Mouse (Mus musculus) CD8-positive naive resting alpha-beta T cell, adult 2 months (primary cell): ENCODE results near the gene Prkca.

Experiments used
- DNase-seq, 2 experiments: peaks; one replicate each; pipeline ENCODE4 v3.0.0; 2022; ENCODE audit warnings: low read depth in 2 of 2, low spot score in 2 of 2

Prkca gene

DNA sequence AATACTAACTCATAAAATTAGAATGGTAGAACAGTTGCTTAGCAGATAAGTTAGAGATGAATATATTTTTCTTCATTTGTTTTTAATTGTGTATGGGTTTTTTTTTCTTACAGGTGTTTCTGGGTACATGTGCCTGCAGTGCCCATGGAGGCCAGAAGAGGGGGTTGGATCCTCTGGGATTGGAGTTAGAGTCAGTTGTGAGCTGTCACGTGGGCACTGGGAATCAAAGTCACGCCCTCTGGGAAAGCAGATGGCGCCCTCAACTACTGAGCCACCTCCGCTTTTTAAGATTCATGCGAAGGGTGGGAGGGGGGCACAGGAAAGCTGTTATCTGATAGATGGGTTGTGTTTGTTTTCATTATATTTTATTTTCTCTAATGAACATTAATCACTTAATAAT, 131.1 kb downstream of the Prkca start:
- DNase-seq, result no peak

DNA sequence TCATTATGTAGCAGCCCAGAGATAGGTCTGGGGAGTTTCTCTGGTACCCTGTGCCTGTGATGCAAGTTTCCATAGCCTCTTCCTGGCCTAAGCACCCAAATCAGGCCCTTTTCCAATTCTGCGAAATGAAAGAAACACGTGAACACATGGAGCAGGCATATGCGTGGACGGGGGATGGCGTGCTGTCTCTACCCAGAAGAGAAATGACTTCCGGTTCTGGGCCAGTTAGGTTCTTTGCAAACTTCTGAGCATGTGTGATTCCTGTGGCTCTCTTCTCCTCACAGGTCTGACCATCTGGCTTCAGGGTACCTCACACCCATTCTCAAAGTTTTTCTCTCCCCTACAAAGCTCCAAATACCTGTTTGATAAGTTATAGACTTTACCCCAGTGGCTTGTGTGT, 131.7 kb downstream of the Prkca start:
- DNase-seq, result no peak

DNA sequence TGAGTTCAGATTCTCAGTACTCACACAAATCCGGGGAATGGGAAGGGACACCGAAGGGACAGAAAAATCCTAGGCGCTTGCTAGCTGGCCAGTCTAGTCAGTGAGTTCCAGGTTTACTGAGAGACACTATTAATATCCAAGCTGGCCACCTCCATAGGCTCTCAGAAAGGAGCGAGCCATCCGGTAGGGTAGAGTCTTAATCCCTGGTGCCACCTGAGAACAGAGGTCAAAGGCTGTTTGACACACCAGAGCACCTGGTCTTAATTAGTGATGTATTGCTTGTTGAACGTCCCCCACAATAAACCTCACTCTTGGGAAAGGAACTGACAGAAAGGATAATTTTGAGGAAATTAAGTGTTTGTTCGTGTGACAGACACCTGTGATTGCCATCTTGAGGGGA, 133.0 kb downstream of the Prkca start:
- DNase-seq, result no peak

DNA sequence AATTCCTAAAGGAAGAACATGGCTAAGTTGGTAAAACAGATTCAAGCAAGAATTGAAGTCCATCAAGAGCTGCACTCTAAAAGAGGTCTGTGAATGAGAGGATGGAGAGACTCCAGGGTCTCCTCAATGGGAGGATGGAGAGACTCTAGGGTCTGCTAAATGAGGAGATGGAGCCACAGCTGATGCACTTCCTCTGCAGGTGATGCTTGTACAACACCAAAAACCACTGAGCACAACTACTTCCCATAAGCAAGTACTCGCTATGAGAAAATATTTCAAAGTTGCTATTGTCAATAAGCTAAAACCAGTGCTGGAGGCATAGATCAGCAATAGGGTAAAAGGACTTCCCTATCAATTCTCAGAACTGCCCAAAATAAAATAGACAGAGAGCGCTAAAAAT, 137.1 kb downstream of the Prkca start:
- no peak for DNase-seq

DNA sequence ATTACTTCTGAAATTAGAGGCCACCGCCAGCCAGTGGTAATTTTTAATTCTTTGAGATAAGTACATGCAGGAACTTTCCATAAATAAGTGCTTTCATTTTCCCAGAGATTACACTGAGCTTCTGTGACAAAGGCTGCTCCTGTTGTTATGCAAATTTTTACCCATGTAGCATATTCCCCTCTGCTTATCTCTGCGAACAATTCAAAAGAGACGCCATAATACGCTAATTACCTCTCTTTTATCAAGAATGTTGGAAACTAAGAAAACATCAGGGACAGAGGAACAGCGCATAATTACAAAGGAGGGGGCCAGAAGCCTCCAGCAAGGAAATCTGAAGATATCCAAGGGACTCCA, 138.9 kb downstream of the Prkca start:
- DNase-seq, result no peak

DNA sequence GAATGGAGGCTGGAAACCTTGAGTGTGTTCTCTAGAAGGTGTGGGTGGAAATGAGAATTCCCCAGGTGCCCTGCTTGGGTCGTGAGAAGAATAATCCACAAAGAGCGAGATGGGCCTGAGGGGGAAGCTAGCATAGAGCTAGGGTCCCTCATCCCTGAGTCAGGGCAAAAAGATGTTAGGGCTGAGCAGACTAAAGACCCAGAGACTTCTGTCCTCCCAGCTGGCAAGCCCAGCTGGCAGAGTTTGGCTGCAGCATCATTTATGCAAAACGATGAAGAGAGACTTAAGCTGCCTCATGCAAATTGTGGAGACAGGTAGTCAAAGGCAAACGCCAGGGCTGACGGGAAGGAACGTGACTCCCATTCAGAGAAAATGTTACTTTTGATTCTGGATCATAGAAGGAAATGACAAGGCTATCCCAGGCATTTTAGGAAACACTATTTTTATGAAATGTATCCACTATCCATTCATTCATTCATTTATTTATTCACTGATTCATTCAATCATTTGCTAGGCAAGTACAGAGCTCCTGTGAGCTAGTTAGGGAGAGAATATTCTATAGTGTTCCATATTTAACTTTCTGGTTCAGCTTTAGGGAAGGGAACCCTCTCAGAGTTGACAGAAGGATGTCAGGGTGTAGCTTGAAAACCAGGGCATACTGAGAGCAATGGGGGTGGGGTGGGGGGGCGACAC, 139.4 kb downstream of the Prkca start:
- no peak for DNase-seq

DNA sequence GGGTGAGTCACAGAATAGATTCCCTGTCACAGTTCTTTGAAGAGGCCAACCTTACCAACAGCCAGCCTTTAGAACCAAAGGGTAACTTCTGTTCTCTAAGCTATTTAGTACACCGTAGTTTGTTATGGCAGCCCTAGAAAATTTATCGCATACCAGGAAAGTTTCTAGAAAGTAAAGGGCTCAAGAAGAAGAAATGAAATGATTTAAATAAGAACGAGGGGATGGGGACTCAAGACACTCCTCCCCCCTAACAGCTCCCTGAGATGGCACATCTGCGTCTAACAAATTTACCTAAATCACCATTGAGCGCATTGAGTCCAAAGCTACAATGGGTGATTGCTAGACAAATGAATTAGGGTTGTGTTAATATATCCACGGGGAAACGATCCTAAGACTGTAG, 140.9 kb downstream of the Prkca start:
- DNase-seq, result no peak

DNA sequence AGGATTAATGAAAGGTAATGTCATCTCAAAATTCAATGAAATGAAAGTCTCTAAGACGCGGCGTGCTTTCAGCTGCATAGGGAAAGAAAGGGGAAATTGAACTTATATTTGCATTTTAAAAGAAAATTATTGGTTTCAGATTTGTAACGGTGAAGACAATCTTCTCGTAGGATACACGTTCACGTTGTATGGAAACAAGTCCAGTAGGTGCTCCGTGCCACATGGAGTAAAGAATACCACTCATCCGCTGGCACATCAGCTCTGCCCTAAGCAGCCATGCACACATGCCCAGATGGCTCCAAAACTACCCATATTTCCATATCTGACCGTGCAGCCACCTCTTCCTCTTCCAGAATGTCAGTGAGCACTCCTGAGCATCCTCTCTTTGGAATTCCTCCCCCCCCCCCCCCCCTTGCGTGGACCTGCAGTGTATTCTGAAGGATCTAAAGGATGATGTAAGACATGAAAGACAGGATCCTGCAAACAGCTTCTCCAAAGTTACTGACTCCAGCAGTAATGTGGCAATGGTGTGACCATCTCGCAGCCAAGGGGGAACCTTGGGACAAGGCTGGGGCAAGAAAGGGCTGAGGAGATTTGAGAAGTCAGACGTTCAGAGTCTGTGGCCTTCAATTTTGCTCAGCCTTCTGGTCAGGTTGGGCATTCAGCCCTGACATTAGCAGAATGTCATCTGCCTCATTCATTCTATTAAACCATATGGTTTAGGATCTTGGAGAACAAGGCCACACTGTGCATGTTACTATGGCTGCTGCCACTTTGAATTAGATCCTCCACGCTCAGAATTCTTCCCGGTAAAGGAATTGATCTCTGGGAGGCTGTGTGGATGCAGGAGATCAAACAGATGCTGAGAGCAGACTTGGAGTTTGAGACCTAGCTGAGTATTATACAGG, 142.8 kb downstream of the Prkca start:
- no peak for DNase-seq

DNA sequence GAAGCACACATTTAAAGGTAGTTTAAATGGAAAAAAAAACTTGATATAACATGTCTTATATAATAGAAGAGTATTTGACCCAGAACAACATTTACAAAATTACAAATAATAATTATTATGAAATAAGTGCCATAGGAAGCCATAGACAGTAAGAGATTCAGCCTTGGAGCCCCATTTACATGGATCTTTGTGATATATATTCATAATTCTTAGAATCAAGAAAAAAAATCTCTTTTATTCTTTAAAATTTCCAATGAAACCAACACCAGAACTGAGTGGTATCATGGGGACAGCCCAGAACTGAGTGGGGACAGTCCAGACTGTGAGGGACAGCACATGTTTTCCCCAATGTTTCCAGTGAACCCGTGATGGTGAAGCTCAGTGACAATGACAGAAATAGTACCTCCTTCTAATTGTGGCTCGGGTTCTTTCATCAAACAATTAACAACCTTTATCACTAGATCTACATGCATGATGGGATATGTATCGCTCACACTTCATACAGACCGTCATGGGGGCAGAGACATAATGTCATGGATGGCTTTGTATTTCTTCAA, 144.2 kb downstream of the Prkca start:
- no peak for DNase-seq

DNA sequence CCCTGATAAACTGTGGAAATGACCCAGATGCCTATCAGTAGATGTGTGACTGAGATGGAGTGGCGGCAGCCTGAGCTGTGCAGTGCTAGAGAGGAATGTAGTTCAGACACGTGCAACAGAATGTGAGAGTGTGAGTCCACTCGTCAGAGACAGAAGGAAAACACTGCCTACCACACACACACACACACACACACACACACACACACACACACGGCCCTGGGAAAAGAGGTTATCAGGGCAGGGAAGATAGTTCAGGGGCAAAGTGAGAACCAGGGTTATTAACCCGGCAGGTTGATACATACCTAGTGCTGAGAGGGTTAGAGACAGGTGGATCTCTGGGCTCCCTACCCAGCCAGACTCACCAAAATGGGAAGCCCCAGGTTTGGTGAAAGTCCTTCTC, 145.1 kb downstream of the Prkca start:
- DNase-seq, result no peak

DNA sequence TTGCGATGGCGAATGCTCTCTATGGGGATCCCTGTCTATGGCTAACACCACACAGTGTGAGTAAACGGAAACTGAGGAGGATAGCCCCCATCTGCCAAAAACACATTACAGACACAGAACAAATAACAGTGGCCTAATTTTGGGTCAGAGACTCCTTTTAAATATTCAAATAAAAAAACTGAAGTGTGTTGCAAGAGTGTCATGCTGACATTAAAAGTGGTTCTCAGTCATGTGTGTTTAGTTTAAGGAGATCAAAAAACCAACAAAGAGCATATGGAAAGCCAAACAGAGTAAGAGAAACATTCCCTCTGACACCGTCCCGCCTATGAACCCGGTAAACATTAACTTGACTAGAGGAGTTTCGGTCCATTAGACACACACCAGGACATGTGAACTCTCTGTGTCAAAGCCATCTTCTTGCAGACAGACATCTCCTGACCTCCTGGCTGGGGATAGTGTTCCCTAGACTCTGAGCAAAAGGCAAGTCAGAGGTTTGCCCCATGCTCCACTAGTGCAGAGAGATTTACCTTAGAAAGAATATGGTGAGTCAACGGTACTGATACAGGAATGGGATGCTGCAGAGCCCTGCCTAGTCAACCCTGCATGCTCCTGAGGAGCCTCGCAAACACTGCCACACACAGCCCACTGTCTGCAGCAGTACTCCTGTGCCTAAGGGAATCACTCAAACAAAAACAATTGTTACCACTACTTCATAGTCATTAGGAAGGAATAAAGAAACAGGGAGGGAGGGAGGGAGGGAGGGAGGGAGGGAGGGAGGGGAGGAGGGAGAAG, 146.1 kb downstream of the Prkca start:
- DNase-seq, result no peak

DNA sequence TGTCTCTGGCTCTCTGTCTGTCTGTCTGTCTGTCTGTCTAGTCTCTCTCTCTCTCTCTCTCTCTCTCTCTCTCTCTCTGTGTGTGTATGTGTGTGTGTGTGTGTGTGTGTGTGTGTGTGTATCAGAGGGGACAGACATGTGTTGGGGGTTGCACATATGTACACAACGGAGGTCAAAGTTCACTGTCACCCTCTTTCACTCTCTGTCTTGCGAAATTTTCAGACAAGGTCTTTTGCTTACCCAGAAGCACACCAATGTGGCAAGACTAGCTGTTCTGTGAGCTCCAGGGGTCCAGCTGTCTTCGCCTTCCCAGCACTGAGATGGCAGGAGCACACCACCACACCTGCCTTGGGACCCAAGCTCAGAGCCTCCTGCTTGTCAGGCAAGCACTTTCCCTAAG, 146.9 kb downstream of the Prkca start:
- DNase-seq, result no peak

DNA sequence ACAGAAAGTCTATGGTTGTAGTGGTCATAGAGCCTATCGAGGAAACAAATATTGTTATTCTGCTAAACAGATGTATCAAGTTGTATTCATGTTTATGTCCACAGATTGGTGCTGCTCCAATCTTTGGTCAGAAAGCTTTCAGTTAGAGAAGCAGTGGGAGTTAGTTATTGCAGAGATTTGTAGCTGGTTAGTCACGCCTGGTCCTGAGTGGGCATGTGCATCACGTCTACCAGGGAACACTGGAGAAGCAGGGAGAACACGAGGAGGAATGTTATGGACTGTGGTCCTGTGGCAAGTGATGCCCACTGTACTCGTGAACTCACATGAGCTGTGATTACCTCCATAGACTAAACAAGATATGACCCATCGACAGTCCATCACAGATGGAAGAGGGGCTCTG, 153.4 kb downstream of the Prkca start:
- DNase-seq, result no peak

DNA sequence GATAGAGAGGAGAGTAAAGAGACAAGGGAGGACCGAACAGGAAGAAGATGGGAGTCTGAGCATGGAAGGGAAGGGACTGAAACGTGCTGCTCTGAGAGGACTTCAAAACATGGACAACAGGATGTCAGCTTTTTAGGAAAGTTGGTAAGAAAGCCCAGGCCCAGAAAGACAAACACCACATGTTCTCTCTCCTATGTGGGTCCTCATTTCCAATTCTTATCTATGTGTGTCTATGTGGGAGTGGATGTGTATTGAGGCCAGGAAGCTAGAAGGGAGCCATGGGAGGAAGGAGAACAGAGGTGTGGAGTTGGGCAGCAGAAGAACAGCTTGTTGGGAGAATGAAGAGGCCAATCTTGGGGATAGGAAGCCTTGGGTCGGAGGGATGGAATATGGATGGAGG, 154.4 kb downstream of the Prkca start:
- DNase-seq, result no peak

DNA sequence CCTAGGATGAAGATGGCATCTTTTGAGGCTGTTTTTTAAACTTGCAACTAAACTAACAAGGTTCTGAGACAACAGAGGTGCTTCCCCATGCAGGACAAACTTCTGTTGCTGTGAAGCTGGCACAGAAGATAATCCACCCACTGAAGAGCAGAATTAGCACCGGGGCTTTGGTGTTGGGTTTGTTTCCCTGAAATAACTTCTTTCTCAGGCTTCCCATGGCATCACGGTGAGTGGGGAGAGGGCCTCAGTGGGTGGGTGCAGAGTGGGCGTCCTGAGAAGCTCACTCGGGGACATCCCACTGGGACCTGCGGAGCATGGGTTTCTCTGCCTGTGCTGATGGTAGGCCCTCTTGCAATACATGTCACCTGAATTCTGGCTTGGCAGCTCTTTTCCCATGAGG, 161.3 kb downstream of the Prkca start:
- no peak for DNase-seq

DNA sequence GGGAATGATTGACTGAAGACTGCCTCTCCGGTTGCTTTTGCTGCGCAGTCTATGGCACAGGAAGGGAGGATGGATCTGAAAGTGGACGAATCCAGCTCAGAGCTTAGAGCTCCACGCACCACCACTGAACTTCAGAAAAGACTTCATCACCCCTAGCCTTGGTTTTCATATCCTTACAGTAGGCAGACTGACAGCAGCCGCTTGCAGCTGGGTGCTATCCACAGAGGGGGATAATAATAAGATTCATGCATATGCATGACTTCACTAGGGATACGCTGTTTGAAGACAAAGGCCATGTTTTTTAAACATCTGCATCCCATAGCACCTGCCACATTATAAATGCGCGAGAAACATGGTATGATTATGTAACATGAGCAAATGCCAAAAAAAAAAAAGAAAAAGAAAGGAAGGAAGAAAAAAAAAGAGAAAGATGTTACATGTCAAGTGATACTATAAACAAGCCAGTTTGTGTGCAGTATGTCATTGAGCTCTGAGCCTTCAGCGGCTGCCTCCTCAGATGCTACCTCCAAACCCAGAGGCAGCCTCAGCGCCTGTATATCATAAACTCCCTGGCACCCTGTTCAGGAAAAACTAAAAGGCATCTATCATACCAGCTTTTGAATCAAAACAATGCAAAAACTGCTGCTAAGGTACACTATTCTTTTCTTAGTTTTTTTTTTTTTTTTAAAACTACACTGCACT, 162.6 kb downstream of the Prkca start:
- DNase-seq, result no peak

DNA sequence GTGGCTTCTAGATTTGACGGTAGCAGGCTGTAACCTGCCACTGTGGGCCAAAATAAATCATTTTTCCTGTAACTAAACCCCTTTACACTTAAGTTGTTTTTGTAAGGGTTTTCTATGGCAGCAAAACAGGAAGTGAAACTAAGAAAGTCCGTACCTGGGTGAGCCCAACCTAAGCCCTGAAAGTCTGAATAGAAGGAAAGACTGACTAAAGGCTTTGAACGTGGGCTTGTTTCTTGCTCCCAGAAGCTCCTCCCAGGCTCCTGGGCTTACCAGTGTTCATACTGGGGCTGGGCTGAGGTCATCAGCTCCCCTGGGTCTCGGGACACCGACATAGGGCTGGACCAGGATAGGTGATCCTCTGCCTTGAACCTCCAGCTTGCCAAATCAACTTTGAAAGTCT, 164.9 kb downstream of the Prkca start:
- peak; percentile 3 to 9 for DNase-seq

DNA sequence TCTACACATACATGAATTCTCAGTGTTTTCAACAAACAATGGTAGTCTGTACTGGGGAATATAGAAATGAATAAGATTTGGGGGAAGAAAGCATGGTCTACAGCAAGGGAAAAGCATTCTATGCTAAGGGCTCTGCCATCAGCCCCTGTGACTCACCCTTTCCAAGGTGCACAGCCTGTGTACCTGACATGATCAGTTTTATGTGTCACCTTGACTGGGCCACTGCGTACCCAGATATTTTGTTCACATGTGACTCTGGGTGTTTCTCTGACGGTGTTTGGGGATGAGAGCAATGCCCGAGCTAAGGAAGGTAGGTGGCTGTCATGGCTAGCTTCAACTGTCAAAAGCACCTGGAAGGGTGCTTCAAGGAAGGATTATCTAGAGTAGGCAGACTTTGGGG, 165.5 kb downstream of the Prkca start:
- DNase-seq, result no peak

DNA sequence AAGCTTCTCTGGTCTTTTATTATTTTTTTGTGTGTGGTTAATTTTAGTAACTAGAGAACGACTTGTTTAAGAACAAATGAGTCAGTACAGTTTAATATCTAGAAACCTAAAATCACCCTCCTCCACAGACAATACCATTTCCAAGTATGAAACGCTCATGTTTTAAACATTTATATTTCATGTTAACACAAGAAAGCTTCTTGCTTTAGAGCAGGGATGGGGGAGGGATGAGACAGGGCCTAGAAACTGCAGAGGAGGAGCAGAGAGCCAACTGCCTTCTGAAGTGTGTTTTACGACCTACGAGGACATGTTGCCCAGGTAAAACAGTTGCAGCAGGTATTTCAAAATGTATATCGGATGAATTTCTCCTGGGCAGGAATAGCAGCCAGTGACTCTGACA, 167.0 kb downstream of the Prkca start:
- no peak for DNase-seq

DNA sequence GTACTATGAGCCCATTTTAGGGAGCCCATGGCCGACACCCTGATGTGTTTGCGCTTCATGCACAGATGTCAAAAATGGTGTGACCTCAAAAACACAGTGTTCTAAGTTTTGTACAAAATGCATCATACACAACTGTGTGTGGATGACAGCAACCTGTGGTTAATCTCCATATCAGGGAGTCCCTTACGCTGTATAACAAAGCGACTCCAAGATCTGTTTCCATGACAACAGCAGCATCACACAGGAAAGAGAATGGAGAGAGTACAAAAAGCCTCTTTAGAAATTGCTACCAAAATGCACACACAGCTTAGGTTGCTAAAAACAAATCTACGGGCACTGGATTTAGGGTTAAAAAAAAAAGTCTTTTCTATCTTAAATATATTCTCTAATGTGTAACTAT, 171.8 kb downstream of the Prkca start:
- no peak for DNase-seq

DNA sequence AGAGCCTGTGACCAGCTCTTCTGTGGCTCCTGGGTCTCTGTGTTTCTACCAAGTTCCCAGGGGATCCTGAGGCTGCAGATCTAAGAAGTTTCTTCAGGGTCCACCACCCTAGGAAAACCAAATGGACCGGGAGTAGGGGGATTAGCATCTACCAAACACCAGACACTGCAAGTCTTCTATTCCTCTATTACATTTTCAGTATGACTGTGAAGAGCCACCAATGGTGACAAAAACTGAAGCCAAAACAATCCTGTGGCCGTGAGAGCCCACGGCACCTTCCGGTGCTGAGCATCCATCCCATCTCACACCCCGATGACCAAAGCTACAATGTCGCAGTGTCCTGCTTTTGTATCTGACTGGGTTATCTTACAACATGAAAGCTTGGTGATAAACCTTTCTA, 172.5 kb downstream of the Prkca start:
- DNase-seq, result no peak
